Mouse (Mus musculus): ENCODE data around the gene Sfxn5. TPM values are rescaled to one million over a fixed set of nuclear protein-coding genes. Genes with fewer than 3 reads are reported as not detected.
A peak's percentile ranks its signal among the peaks of the same experiment; 100 is the strongest.

Gene Sfxn5
- total RNA-seq, 2 experiments from 2014 or later, result 4.6 to 4.8 TPM

DNA sequence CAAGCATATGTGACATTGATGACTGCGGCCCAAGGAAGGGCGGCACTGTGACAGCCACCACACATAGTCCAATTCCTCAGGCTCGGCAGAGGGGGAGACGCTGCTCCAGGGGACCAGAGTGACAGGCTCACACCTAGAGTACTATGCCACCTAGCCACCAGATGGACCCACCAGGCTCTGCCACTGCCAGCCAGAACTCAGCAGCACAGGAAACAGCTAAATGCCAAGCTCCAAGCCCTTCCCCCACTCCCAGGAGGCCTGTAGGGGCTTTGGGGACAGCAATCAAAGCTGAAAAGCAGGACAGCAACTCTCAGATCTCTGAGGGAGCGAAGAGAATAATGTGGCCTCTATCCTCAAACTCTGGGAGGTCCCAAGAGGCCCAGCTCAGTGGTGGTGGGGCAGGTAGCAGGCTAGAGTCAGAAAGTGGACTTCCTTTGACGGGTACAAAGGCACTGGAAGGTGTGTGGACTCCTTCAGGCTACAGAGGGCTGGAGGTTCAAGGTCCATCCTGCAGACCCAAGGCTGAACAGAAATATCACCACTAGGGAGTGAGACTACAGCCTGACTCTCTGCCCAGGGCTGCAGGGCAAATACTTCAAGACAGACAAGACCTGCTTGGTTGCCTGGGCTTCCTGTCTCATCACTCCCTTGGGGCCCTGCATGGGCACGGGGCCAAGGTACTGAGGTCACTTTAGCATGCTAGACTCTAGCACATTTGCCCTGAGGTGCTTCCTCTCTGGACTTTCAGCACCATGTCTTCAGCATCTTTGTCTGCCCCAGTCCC is 37.6 kb downstream of the Sfxn5 start:
- peak; percentile 17 for DNase-seq (ENCODE audit: low spot score)
- intact Hi-C loops (cut with DNase I), result no loop called here

DNA sequence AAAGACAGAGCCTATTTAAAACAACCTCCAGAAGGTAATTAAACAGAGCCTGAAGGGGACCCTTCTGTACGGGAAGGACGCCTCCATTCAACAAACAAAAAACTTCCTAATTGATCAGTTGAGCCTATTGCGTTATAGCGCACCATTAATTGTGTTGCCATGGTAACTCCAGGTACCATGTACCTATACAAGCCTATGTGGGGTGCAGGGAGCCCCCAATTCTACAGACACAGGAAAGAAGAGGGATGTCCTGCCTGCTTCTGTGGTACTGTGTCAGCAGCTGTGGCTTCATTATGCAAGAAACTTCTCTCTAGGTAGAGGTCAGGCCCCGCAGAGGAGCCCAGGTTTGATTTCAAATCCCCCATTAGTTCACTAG is 39.2 kb downstream of the Sfxn5 start:
- DNase-seq (ENCODE audit: low spot score), result no peak
- intact Hi-C loops (cut with DNase I), result no loop called here

DNA sequence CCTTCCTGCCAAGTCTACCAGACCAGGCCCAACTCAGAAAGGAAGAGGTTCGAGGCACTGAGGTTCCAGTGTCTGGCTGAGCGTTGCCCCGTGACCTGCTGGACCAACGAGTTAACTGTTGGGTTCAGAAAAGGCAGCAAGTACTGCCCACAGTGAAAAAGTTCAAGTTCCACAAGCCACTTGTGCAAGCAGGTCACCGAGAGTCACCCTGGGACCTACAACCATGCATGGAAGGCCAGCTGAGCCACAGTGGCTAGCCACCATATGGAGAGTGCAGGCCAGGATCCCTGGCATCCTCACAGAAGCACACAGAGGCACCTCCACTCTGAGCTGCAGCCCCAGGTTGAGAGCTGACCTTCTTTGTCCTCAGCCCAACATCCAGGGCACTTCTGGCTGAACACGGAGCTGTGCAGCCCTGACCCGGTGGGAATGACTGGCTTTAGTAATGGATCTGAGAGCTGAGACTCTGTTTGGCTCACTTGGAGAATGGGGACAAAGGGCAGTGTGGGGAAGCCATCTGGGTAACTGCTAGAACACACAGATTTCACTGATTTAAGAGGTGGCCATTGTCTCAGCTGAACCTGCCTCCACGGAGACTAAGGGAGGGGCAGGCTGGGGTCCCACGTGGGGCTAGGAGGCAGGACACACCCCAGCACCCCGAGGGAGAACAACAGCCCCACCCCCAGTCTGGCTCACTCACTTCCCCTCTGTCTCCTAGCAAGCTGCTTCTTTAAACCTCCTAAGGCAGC is 39.8 kb downstream of the Sfxn5 start:
- intact Hi-C loops (cut with DNase I), result no loop called here

DNA sequence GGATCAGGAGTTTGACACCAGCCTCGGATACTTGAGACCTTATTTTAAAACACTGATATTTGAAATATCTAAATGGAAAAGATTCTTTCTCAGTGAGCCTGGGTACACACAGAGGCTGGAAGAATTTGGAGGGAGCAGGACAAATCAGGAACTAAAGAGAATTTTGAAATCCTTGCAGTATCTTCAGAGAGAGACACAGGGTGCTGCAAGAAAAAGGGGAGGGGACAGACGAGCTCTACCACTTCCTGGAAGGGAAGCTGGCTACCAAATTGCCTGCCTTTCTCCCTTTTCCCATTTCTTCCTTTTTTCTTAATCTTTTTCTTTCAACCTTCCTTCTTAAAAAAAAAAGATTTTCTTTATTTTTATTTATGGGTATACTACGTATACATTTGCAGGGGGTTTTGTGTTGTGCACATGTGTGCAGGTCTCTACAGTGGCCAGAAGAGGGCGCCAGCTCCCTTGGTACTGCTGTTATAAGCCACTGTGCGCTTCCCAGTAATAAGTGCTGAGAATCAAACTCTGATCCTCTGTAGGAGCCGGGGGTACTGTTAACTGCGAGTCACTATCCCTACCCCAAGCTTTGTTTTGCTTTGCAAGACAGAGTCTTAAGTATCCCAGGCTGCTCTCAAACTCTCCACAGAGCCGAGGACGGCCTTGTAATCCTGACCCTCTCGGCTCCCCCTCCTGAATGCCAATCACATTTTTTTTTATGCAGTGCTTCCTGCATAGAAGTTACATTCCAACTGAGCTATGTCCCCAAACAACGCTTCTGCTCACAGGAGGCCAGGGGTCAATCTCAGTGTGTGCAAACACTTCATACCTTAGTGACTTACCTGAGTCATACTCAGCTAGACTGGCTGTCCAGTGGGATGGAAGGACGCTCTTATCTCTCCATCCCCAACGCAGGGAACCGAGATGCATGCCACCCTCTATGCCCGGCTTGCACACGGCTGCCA is 42.1 kb downstream of the Sfxn5 start:
- intact Hi-C loops (cut with DNase I), result no loop called here
- DNase-seq (ENCODE audit: low spot score), result no peak

More for the DNA sequence above, 39.8 kb downstream of the Sfxn5 start:
- no peak for DNase-seq (ENCODE audit: low spot score)

DNA sequence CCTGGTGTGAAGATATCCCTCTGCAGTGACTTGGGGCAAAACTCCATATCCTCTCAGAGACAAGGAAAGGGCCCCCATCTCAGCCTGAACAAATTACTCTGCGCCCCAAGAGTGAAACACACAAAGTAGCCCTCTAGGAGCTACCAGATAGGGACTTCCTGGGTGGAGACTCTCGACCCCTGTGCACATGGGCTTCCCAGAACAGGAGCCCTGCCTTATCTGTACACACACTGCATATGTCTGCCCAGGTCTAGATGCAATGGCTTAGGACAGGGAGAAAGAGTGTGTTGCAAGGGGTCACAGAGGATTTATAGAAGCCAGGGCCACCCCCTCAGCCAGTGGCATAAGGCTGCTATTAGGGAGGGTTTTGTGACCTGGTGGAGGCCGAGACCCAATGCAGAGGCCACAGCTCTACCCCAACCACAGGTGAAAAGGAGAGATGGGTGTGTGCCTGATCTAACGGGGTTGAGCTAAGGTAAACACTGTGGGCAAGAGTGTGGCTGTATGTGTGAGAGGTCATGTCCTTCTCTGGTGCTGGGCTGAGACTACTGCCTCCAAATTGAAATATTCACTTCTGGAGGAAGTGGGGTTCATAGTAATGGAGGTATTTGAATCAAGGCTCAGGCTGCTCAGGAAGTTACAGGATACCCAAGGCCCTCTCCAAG is 44.9 kb downstream of the Sfxn5 start:
- intact Hi-C loops (cut with DNase I), result no loop called here
- no peak for DNase-seq (ENCODE audit: low spot score)

DNA sequence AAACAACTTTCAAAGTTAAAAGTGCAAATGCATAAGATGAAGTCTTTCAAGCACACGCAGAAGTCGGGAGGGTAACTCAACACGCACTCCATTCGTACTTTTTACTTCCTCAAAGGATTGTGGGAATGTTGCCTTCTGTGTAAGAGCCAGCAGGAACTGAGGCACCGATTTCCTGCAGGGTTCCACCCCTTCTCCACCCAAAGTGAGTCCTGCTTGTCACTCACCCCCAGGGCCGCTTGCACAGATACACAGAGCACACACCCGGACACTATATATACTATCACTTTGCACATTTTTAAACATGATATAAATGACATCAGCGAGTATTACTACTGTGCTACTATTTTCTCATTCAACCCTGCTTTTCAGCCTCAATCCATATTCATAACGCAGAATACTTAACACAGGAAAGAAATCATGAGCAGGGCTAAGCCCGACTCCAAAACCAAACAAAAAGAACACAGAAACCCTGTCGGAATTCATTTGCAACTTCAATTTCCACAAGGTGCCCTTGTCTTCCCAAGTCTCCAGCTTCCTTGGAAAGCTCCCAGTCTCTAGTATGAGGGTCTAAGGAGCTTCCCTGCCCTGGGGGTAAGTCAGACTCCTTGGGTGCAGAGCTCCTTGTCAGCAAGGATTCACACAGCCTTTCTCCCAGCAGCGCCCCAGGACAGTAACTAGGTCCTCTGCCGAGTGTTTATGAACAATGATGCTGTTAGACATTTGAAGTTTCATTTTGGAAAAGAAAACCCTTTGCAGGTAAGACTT is 46.8 kb downstream of the Sfxn5 start:
- DNase-seq (ENCODE audit: low spot score), result no peak
- intact Hi-C loops (cut with DNase I), result no loop called here

DNA sequence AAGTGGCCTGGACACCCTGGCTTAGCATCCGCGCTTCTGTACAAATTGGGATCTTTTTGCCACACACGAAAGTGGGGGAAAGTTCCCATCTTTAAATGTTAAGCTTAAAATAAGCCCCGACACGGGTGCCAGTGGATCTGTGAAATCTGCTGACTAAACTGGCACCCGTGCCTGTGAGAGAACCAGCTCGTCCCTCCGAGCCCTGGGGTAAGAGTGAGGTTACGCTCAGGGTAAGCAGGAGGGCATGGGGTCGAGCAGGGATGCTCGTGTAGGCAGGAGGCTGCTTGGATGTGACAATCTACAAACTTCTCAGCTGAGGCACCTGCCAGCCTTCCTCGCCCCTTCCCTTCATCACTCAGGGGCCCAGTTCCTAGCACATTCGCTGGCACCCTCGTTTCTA is 52.4 kb downstream of the Sfxn5 start:
- intact Hi-C loops (cut with DNase I), result no loop called here
- DNase-seq (ENCODE audit: low spot score), result no peak

DNA sequence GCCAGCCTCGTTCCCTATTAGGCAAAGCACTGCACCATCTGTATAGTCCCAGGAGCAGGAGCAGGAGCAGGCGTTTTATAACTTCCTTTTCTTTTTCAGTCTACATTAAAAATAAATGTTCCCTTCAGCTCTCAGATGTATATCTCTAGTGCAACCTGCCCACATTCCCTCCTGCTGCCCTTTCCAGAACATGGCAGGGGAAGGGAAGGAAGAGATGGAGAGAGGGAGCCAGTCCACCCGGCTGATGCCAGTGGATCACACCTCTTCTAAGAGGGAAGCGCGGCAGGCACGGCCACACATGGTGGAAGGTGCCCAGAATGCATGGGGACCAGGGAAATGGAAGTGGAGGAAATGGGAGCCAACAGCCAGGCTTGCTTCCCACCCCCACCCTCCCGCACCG is 56.7 kb downstream of the Sfxn5 start:
- intact Hi-C loops (cut with DNase I), result no loop called here

DNA sequence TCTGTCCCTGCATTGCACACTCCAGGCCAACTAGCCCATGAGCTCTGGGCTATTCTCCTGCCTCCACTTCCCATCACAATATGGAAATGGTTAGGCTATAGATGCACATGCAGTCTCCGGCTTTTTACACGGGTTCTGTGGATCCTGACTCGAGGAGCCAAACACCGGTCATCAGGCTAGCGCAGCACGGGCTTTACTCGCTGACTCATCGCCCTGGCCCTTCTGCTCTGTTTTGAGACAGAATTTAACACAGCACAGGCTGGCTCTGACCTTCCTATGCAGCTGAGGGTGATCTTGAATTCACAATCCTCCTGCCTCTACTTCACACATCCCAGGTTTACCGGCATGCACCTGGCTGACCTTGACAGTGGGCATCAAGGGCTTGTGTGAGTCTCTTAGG is 60.8 kb downstream of the Sfxn5 start:
- intact Hi-C loops (cut with DNase I), result no loop called here
- DNase-seq (ENCODE audit: low spot score), result no peak

More for the DNA sequence above, 56.7 kb downstream of the Sfxn5 start:
- no peak for DNase-seq (ENCODE audit: low spot score)

DNA sequence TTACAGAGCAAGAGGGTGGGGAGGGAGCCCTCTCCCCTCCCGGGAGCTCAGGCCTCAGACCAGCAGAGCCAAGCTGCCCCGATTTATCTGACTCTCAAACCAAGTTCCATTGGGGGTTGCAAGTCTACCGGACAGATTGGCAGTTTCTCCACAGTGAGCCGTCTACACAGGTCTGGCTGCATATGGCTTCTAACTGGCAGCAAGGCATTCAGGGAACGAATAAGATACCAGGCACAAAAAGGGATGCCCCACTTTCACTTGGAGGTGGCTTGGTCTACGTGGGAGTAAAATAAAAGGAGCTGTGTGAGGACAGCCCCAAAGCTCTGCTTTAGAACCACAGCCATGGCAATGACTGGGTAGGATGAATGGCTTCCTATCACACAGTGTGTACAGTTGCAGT is 67.2 kb downstream of the Sfxn5 start:
- intact Hi-C loops (cut with DNase I), result no loop called here
- no peak for DNase-seq (ENCODE audit: low spot score)

DNA sequence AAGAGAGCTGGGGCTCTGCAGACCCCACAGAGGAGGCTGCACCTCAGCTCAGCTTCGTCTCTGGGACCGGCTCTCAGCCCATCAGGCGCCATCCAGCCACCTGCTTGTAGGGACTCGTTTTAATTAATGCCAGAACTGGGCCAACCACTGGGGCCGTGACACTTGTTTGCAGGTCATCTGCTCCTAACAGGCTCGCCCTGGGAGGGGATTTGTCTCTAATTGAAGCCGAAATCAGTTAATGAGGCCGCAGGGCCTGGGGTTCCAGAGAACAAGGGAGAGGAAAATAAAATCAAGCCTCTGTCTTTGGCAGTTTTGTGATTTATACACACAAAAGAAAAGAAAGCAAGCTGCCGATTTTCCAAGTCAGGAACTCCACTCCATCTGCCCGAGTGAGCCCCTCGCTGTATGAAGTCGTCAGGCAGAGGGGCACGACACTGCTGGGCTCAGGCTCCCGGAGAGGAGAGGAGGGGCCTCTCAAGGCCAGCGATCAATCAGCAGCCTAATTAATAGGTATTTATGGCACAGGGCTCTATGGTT is 68.2 kb downstream of the Sfxn5 start:
- DNase-seq (ENCODE audit: low spot score), result no peak
- intact Hi-C loops (cut with DNase I), result loop anchor here (5.0 kb wide), 1 partner anchor 147 kb away; no protein-coding TSS in a partner anchor

DNA sequence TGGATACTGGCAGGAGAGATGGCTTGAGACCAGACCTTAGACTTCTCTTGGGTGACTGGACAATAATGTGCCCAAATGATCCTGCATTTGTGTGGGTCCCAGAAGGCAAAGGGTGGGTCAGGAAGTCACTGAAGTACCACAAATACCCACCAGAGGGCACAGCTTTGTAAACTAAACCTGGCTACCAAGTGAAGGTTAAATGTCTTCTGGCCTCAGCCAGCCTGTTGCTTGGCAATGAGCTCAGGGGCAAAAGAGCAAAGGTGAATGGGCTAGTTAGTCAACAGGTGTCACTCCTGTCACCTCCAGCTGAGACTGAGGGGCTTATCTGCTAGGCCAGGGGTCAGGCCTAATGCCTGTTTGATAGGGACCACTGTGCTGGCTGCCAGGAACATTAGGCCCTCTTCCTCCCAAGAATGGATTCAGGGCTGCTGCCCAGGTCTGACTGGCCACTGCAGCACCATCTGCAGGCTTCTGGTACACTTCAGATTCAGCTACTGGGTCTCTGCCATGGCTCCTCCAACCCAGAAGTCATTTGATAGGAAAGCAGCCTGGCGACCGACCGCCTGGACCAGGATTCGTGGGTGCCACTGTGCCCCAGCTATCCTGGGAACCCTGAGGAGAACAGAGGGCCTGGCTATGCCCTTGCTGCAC is 70.2 kb downstream of the Sfxn5 start:
- intact Hi-C loops (cut with DNase I), result loop anchor here (2.0 to 5.0 kb wide), 2 partner anchors 130 to 149 kb away; no protein-coding TSS in a partner anchor

DNA sequence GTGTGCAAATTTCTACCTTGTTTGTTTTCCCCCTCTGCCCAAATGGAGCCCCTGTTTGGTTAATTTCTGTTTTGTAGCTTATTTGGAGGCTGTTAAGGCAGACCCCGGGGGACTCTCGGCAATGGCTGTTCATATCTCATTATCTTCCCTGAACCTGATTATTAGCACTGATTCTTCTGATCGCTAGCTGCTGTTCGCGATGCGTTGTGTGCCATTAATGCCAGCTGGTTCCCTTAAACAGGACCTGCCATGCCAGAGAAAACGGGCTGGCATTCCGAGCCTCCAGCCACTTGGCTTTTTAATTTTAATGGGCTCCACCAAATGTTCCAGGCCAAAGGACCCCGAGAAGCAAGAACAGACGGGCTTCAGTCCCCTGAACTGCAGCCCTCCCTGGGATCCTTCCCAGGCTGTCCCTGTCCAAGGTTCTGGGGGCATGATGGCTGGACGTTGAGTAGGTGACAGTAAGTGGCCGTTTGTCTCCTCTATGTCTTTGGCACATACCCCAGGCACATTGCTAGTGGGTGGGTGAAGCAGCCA is 74.1 kb downstream of the Sfxn5 start:
- DNase-seq (ENCODE audit: low spot score), result no peak
- intact Hi-C loops (cut with DNase I), result no loop called here

More for the DNA sequence above, 70.2 kb downstream of the Sfxn5 start:
- DNase-seq (ENCODE audit: low spot score), result no peak

DNA sequence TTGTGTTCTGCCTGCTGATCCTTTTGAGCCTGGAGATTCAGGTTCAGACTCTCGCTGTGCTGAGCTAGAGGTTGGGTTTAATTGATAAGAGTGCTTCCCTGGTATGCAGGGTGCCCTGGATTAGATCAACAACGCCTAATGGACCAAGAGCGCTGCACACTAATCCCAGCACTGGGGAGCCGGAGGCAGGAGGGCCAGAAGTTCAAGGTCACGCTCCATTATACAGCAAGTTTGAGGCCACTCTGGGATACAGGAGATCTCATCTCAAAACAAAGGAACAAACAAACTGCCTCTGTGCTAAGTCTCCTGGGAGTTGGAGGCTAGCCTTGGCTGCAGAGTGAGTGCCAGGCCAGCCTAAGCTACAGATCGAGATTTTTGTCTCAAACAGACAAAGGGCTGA is 77.6 kb downstream of the Sfxn5 start:
- intact Hi-C loops (cut with DNase I), result no loop called here
- DNase-seq (ENCODE audit: low spot score), result no peak

DNA sequence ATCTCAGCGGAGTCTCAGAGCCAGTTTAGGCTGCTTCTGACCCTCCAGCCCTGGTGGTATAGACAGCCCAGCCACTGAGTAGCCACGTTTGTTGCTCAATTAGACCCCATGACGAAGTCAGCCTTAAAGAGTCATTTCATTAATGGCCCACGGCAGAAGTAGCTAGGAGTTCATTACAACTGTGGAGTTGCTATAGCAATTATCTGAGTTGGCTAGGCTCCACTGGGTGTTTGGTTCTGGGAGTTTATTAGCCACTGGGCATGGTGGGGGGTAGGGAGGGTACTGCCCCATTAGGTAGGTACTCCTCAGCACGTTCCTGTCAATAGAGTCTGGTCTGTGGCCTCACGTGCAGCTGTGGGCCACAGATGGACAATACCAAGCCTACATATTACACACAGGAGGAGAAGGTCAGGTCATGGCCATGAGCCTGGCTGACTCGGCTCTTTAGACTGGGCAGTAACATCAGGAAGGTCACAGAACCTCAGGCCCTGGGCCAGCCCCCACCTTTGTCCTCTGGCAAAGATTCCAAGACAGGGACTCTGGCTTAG is 79.2 kb downstream of the Sfxn5 start:
- DNase-seq (ENCODE audit: low spot score), result no peak
- intact Hi-C loops (cut with DNase I), result no loop called here

DNA sequence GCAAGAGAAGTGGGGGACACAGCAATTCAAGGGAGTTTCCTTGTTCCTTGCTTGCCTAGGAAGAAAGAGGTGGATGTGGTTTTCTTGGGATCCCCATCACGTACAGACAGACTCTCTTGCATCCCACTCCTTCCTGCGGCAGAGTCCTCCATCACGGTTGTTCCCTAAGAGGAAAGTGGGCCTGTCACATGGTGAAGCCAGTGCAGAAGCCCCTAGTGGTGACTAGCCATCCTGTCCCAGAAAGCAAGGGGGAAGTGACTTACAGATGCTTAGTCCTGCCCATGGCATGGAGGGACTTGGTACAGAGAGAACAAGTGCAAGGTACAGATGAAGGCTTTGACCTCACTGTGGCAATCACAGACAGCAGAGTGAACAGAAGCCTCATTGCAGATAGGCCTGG is 79.9 kb downstream of the Sfxn5 start:
- no peak for DNase-seq (ENCODE audit: low spot score)
- intact Hi-C loops (cut with DNase I), result no loop called here

DNA sequence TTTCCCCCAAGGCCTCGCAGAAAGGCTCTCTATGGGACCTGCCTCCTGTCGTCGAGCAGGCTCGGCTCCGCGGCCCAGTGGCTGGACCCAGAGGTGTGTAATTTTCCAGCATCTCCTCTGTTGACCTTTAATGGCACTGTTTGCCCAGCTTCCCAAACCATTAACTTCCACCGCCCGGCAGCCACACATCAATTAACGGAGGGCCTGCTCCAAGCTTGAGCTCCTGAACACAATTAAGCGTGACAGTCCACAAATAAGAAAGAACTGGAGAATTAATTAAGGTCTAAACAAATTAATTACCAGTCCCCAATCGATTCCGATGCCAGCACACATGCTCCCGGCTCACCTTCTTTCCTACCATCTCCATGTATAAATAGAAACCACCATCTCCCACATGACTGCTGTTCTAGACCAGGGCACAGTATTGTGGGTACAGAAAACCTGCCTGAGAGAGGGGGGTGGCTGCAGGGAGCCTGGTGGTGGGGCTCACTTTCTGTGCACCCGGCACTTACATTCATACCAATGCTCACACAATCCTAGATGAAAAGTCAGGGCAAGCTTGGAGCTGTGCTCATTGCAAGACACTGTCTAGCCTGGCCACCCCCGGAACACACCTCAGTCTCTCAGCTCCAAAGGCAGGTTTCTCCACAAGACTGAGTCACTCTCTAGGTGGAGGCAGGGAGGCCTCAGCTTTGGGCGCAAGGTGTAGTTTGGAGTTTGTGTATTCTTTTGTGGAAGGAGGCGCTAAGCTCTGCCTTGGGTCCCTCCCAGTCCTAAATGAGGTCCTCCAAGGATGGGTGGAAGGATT is 80.8 kb downstream of the Sfxn5 start:
- DNase-seq (ENCODE audit: low spot score), result no peak
- intact Hi-C loops (cut with DNase I), result no loop called here
